Mouse (Mus musculus): Measurements from ENCODE around the gene Ift20. TPM values are rescaled to one million over a fixed set of nuclear protein-coding genes. Genes with fewer than 3 reads are reported as not detected.
"Not testable (repeated sequence)": the region's sequence is repeated elsewhere in the genome, so short reads cannot be mapped to it uniquely, and the experiment has no call there.

Ift20 gene
- polyA plus RNA-seq, 1 experiment from 2014 or later, result 124 TPM

DNA sequence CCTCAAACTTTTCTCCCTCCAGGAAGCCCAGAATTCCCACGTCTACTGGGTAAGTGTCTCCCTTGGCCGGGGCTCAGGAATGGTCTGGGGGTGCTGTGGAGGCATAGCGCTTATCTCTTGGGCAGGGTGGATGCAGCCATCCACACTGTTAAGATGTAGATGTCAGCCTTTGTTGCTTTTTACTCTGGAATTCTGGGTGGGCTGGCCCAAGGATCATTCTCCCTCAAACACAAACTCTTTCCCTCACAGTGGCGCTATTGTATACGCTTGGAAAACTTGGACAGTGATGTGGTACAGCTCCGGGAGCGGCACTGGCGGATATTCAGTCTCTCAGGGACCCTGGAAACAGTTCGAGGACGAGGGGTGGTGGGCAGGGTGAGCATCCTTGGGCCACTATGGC is 17.2 kb upstream of the Ift20 start:
- H3K4me2 ChIP-seq (ENCODE audit: low read depth, low read length), result no peak overlapping the region
- no peaks in the 10 kb centered on the region for H3K4me1 ChIP-seq (ENCODE audit: control insufficient read depth, insufficient read depth, low read length)
- H3K27me3 ChIP-seq (ENCODE audit: control insufficient read depth, insufficient read depth, low read length), result no peaks in the 10 kb centered on the region
- no peak overlapping the region for H3K9ac ChIP-seq (replicated peaks; ENCODE audit: low read depth, low read length)
- ATAC-seq (ENCODE audit: low read depth), result no peak
- H3K4me3 ChIP-seq (ENCODE audit: low read depth, low read length), result no peak overlapping the region
- H3K9me3 ChIP-seq (ENCODE audit: control insufficient read depth, low read length), result no peaks in the 10 kb centered on the region
- peaks cover 59% of the 10 kb centered on the region for H3K36me3 ChIP-seq (ENCODE audit: control insufficient read depth, insufficient read depth, low read length)
- H3K27ac ChIP-seq (ENCODE audit: low read depth, low read length), result no peak overlapping the region
- WGBS, result 92% methylated on average over 10 of the region's 10 CpGs

DNA sequence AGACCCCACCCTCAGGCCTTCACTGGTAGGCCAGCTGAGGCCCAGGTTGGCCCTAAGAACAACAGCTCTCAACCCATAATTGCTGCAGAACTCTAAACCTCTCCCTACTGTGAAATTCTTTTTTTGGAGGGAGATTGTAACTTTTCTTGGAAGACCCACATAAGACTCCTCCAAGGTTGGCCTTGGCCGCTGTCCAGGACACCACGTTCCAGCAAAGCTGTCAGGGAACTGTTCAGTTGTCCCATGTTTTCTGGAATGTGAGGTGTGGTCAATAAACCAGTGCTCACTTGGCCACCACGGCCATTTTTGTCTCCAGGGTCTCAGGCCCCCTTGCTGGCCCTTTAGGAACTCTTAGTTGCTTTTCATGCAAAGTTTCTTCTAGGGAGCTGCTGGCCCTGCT is 14.3 kb upstream of the Ift20 start:
- no peak overlapping the region for H3K4me3 ChIP-seq (ENCODE audit: low read depth, low read length)
- no peak overlapping the region for H3K27ac ChIP-seq (ENCODE audit: low read depth, low read length)
- H3K27me3 ChIP-seq (ENCODE audit: control insufficient read depth, insufficient read depth, low read length), result no peaks in the 10 kb centered on the region
- WGBS, result 90% methylated on average over 3 of the region's 3 CpGs
- no peak overlapping the region for H3K9ac ChIP-seq (replicated peaks; ENCODE audit: low read depth, low read length)
- H3K4me2 ChIP-seq (ENCODE audit: low read depth, low read length), result no peak overlapping the region
- ATAC-seq (ENCODE audit: low read depth), result no peak
- no peaks in the 10 kb centered on the region for H3K4me1 ChIP-seq (ENCODE audit: control insufficient read depth, insufficient read depth, low read length)
- H3K36me3 ChIP-seq (ENCODE audit: control insufficient read depth, insufficient read depth, low read length), result peaks cover 71% of the 10 kb centered on the region
- no peaks in the 10 kb centered on the region for H3K9me3 ChIP-seq (ENCODE audit: control insufficient read depth, low read length)

DNA sequence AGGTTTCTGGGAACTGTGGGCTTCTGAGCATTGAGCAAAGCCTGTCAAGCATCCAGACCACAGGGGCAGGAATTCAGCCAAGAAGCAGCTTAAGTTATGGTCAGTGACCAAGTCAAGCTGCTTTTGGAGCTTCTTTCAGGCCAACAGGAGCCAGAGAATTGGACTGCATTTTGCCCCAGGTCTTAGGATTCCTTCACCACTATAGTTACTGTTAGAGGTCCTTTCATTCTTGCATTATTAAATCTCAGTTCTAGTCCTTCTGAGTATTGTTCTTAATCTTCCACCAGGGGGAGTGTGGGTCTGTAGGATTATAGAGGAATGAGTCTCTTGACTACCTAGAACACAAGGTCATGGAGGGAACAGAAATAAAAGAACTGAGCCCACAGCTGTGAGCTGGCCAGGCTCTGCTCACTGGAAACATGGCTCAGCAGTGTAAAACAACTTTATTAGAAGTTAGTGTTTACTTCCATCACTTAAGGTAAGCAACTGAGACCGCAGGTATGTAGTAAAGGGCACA is 13.6 kb upstream of the Ift20 start:
- Histone ChIP-seq H3K27ac (ENCODE audit: low read depth, low read length) (no peak overlapping the region), H3K27me3 (ENCODE audit: control insufficient read depth, insufficient read depth, low read length) (no peaks in the 10 kb centered on the region), H3K36me3 (ENCODE audit: control insufficient read depth, insufficient read depth, low read length) (peaks cover 73% of the 10 kb centered on the region), H3K4me2 (ENCODE audit: low read depth, low read length) (no peak overlapping the region), H3K4me1 (ENCODE audit: control insufficient read depth, insufficient read depth, low read length) (no peaks in the 10 kb centered on the region), H3K9me3 (ENCODE audit: control insufficient read depth, low read length) (no peaks in the 10 kb centered on the region), H3K9ac (replicated peaks; ENCODE audit: low read depth, low read length) (no peak overlapping the region), H3K4me3 (ENCODE audit: low read depth, low read length) (no peak overlapping the region)
- no peak for ATAC-seq (ENCODE audit: low read depth)
- 88% methylated on average over 1 of the region's 1 CpGs for WGBS

- peaks cover 74% of the 10 kb centered on the region for H3K36me3 ChIP-seq (ENCODE audit: control insufficient read depth, insufficient read depth, low read length)
- no peak overlapping the region for H3K4me3 ChIP-seq (ENCODE audit: low read depth, low read length)
- no peak overlapping the region for H3K27ac ChIP-seq (ENCODE audit: low read depth, low read length)
- WGBS, result 80% methylated on average over 9 of the region's 9 CpGs
- H3K9me3 ChIP-seq (ENCODE audit: control insufficient read depth, low read length), result no peaks in the 10 kb centered on the region
- no peaks in the 10 kb centered on the region for H3K4me1 ChIP-seq (ENCODE audit: control insufficient read depth, insufficient read depth, low read length)
- H3K27me3 ChIP-seq (ENCODE audit: control insufficient read depth, insufficient read depth, low read length), result no peaks in the 10 kb centered on the region
- no peak for ATAC-seq (ENCODE audit: low read depth)
- H3K9ac ChIP-seq (replicated peaks; ENCODE audit: low read depth, low read length), result no peak overlapping the region
- H3K4me2 ChIP-seq (ENCODE audit: low read depth, low read length), result no peak overlapping the region
Measured at GRCm38 (mm10) chr11:78523241-78523955, 12.8 kb upstream of the Ift20 start.

DNA sequence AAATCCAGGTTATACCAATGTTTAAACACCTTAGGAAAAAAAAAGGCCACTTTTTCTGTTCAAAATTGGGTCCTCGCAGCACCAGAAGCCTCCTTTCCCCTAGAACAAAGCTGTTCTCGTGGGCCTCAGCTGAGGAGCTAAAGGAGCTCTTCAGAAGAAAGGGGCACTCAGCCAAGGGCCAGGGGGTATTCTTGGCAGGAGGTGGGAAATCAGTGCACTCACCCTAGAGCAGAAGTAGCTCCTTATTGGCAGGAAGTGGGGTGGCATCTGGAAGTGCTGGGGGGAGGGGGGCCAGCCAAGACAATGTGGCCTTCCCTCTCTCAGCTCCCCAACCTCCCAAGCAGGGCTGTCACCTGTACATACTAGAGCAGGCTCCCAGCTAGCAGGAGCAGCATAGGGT is 11.3 kb upstream of the Ift20 start:
- H3K4me3 ChIP-seq (ENCODE audit: low read depth, low read length), result no peak overlapping the region
- H3K27me3 ChIP-seq (ENCODE audit: control insufficient read depth, insufficient read depth, low read length), result no peaks in the 10 kb centered on the region
- ATAC-seq (ENCODE audit: low read depth), result no peak
- H3K27ac ChIP-seq (ENCODE audit: low read depth, low read length), result no peak overlapping the region
- H3K36me3 ChIP-seq (ENCODE audit: control insufficient read depth, insufficient read depth, low read length), result peaks cover 70% of the 10 kb centered on the region
- H3K4me1 ChIP-seq (ENCODE audit: control insufficient read depth, insufficient read depth, low read length), result no peaks in the 10 kb centered on the region
- no peak overlapping the region for H3K9ac ChIP-seq (replicated peaks; ENCODE audit: low read depth, low read length)
- no peak overlapping the region for H3K4me2 ChIP-seq (ENCODE audit: low read depth, low read length)
- WGBS, result 72% methylated on average over 2 of the region's 2 CpGs
- no peaks in the 10 kb centered on the region for H3K9me3 ChIP-seq (ENCODE audit: control insufficient read depth, low read length)

GRCm38 (mm10) chr11:78528714-78529113 is 7.4 kb upstream of the Ift20 start:
- Histone ChIP-seq H3K36me3 (ENCODE audit: control insufficient read depth, insufficient read depth, low read length) (peaks cover 44% of the 10 kb centered on the region), H3K9ac (replicated peaks; ENCODE audit: low read depth, low read length) (no peak overlapping the region), H3K9me3 (ENCODE audit: control insufficient read depth, low read length) (no peaks in the 10 kb centered on the region), H3K27ac (ENCODE audit: low read depth, low read length) (no peak overlapping the region), H3K4me1 (ENCODE audit: control insufficient read depth, insufficient read depth, low read length) (no peaks in the 10 kb centered on the region), H3K4me2 (ENCODE audit: low read depth, low read length) (no peak overlapping the region), H3K4me3 (ENCODE audit: low read depth, low read length) (no peak overlapping the region), H3K27me3 (ENCODE audit: control insufficient read depth, insufficient read depth, low read length) (no peaks in the 10 kb centered on the region)
- 86% methylated on average over 9 of the region's 9 CpGs for WGBS
- ATAC-seq (ENCODE audit: low read depth), result no peak

GRCm38 (mm10) chr11:78530001-78530400 is 6.2 kb upstream of the Ift20 start:
- Histone ChIP-seq H3K4me3 (ENCODE audit: low read depth, low read length) (no peak overlapping the region), H3K9ac (replicated peaks; ENCODE audit: low read depth, low read length) (no peak overlapping the region), H3K27me3 (ENCODE audit: control insufficient read depth, insufficient read depth, low read length) (no peaks in the 10 kb centered on the region), H3K4me2 (ENCODE audit: low read depth, low read length) (no peak overlapping the region), H3K9me3 (ENCODE audit: control insufficient read depth, low read length) (no peaks in the 10 kb centered on the region), H3K4me1 (ENCODE audit: control insufficient read depth, insufficient read depth, low read length) (peaks cover 5% of the 10 kb centered on the region), H3K27ac (ENCODE audit: low read depth, low read length) (no peak overlapping the region), H3K36me3 (ENCODE audit: control insufficient read depth, insufficient read depth, low read length) (peaks cover 34% of the 10 kb centered on the region)
- ATAC-seq (ENCODE audit: low read depth), result no peak
- WGBS, result 94% methylated on average over 12 of the region's 12 CpGs

DNA sequence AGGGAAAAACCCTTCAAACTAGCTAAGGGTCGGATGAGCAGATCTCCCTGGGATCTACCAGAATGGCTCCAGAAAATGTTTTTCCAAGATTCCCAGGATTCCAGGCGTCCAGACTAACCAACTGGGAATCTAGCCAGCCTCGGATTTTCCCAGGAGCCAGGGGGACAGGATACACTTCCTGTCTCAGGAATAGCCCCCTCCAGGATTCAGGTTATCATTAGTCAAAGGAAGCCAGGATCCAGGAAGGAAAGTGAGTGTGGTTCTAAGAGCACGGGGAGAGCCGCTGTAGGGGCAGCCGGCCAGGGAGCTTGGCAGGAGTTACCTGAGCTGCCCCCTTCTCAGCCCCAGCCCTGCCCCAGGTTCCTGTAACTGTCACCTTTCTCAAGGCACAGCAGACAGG is 5.1 kb upstream of the Ift20 start:
- H3K4me1 ChIP-seq (ENCODE audit: control insufficient read depth, insufficient read depth, low read length), result peaks cover 9% of the 10 kb centered on the region
- H3K4me2 ChIP-seq (ENCODE audit: low read depth, low read length), result no peak overlapping the region
- H3K27me3 ChIP-seq (ENCODE audit: control insufficient read depth, insufficient read depth, low read length), result no peaks in the 10 kb centered on the region
- ATAC-seq (ENCODE audit: low read depth), result no peak
- WGBS, result 82% methylated on average over 6 of the region's 6 CpGs
- no peak overlapping the region for H3K4me3 ChIP-seq (ENCODE audit: low read depth, low read length)
- no peak overlapping the region for H3K27ac ChIP-seq (ENCODE audit: low read depth, low read length)
- H3K9me3 ChIP-seq (ENCODE audit: control insufficient read depth, low read length), result no peaks in the 10 kb centered on the region
- no peak overlapping the region for H3K9ac ChIP-seq (replicated peaks; ENCODE audit: low read depth, low read length)
- H3K36me3 ChIP-seq (ENCODE audit: control insufficient read depth, insufficient read depth, low read length), result peaks cover 25% of the 10 kb centered on the region

- H3K4me2 ChIP-seq (ENCODE audit: low read depth, low read length); H3K27me3 ChIP-seq (ENCODE audit: control insufficient read depth, insufficient read depth, low read length); H3K4me1 ChIP-seq (ENCODE audit: control insufficient read depth, insufficient read depth, low read length); H3K9ac ChIP-seq (replicated peaks; ENCODE audit: low read depth, low read length); H3K9me3 ChIP-seq (ENCODE audit: control insufficient read depth, low read length); ATAC-seq (ENCODE audit: low read depth); H3K27ac ChIP-seq (ENCODE audit: low read depth, low read length); H3K4me3 ChIP-seq (ENCODE audit: low read depth, low read length): not testable (repeated sequence)
- 90% methylated on average over 10 of the region's 10 CpGs for WGBS
- H3K36me3 ChIP-seq (ENCODE audit: control insufficient read depth, insufficient read depth, low read length), result peaks cover 23% of the 10 kb centered on the region
Measured at GRCm38 (mm10) chr11:78531515-78531914, 4.6 kb upstream of the Ift20 start.

Measured in neural tube, embryonic 14.5 days (tissue).